Mouse (Mus musculus) CH12.LX (cell line): ENCODE data around the gene Evi2a. TPM values are rescaled to one million over a fixed set of nuclear protein-coding genes. Genes with fewer than 3 reads are reported as not detected.

Experiments
- DNase-seq: peaks from one replicate; pipeline ENCODE4 v3.0.0-alpha.2; 2013; ENCODE audit errors: extremely low read depth
- H3K27ac ChIP-seq: 2 replicates; pipeline ENCODE4 v1.5.1; 2012; ENCODE audit warnings: low read depth, mild to moderate bottlenecking, control low read depth, moderate library complexity; ENCODE audit not compliant: insufficient read depth
- H3K27me3 ChIP-seq: replicated peaks from 2 replicates; pipeline ENCODE3; 2012; ENCODE audit warnings: inconsistent platforms
- H3K36me3 ChIP-seq, 2 experiments: replicated peaks in 1 of 2; 2 replicates each; pipeline versions ENCODE3 to v1.6.1; 2012; ENCODE audit warnings: inconsistent platforms in 1 of 2, low read length in 1 of 2, mild to moderate bottlenecking in 1 of 2, mixed read lengths in 1 of 2, moderate library complexity in 1 of 2; ENCODE audit not compliant: control insufficient read depth in 1 of 2, insufficient read depth in 1 of 2
- H3K4me1 ChIP-seq, 2 experiments: 2 replicates each; pipeline ENCODE4 v1.6.1; 2012; ENCODE audit warnings: inconsistent platforms in 1 of 2, moderate library complexity in 1 of 2; ENCODE audit not compliant: insufficient read depth in 2 of 2, control insufficient read depth in 1 of 2
- H3K4me2 ChIP-seq: 2 replicates; pipeline ENCODE4 v1.6.1; 2012; ENCODE audit warnings: low read depth, mild to moderate bottlenecking, control low read depth; ENCODE audit not compliant: poor library complexity, insufficient read depth, severe bottlenecking
- H3K4me3 ChIP-seq, 3 experiments: fragments of 150-350 bp in 1 of 3; sonication (generic) in 1 of 3; replicated peaks in 1 of 3; 2 replicates each; pipeline versions ENCODE3 to v1.5.1; 2011 to 2012; ENCODE audit warnings: low read depth in 2 of 3, low read length in 2 of 3, mild to moderate bottlenecking in 2 of 3, moderate library complexity in 2 of 3, control low read depth in 1 of 3, improper control_type of control experiment in 1 of 3, inconsistent platforms in 1 of 3, mixed read lengths in 1 of 3; ENCODE audit not compliant: poor library complexity in 1 of 3
- H3K79me2 ChIP-seq: replicated peaks from 2 replicates; pipeline ENCODE4 v1.6.1; 2012; ENCODE audit warnings: mild to moderate bottlenecking, moderate library complexity; ENCODE audit not compliant: control insufficient read depth, poor library complexity, insufficient read depth, severe bottlenecking; ENCODE audit errors: extremely low read depth
- H3K9ac ChIP-seq: 2 replicates; pipeline ENCODE4 v1.6.1; 2012; ENCODE audit warnings: low read depth, mild to moderate bottlenecking, control low read depth, moderate library complexity; ENCODE audit not compliant: insufficient read depth
- H3K9me3 ChIP-seq: replicated peaks from 2 replicates; pipeline ENCODE3; 2012; ENCODE audit warnings: low read length, inconsistent platforms, mixed read lengths
- BHLHE40 ChIP-seq: IDR thresholded peaks from 2 replicates; pipeline ENCODE4 v1.6.1; 2011; ENCODE audit warnings: mild to moderate bottlenecking, low read depth, low read length, improper control_type of control experiment
- CHD1 ChIP-seq: IDR thresholded peaks from 2 replicates; pipeline ENCODE4 v1.6.1; 2012; ENCODE audit warnings: low read depth, low read length, improper control_type of control experiment, inconsistent platforms
- CHD2 ChIP-seq: IDR thresholded peaks from 2 replicates; pipeline ENCODE4 v1.6.1; 2011; ENCODE audit warnings: low read length, improper control_type of control experiment
- CTCF ChIP-seq, 2 experiments: IDR thresholded peaks in 1 of 2; conservative IDR thresholded peaks in 1 of 2; 2 replicates each; pipeline ENCODE4 v1.5.1; 2011 to 2012; ENCODE audit warnings: low read depth in 2 of 2, low read length in 2 of 2, improper control_type of control experiment in 1 of 2, inconsistent platforms in 1 of 2, mild to moderate bottlenecking in 1 of 2, moderate library complexity in 1 of 2
- E2F4 ChIP-seq: IDR thresholded peaks from 2 replicates; pipeline ENCODE4 v1.6.1; 2011; ENCODE audit warnings: low read depth, low read length, improper control_type of control experiment; ENCODE audit not compliant: insufficient replicate concordance
- ELF1 ChIP-seq: IDR thresholded peaks from 2 replicates; pipeline ENCODE4 v1.6.1; 2014; ENCODE audit warnings: low read depth, mild to moderate bottlenecking, inconsistent platforms, low read length, improper control_type of control experiment
- EP300 ChIP-seq: IDR thresholded peaks from 2 replicates; pipeline ENCODE4 v1.6.1; 2011; ENCODE audit warnings: low read length, improper control_type of control experiment
- ETS1 ChIP-seq: conservative IDR thresholded peaks from 2 replicates; pipeline ENCODE4 v1.6.1; 2012; ENCODE audit warnings: low read depth, mild to moderate bottlenecking, inconsistent platforms, low read length, improper control_type of control experiment, moderate library complexity
- GABPA ChIP-seq: IDR thresholded peaks from 2 replicates; pipeline ENCODE4 v1.6.1; 2012; ENCODE audit warnings: low read depth, low read length, improper control_type of control experiment, inconsistent platforms; ENCODE audit not compliant: insufficient replicate concordance
- HCFC1 ChIP-seq: IDR thresholded peaks from 2 replicates; pipeline ENCODE4 v1.6.1; 2012; ENCODE audit warnings: low read depth, mild to moderate bottlenecking, inconsistent platforms, low read length, improper control_type of control experiment
- IRF4 ChIP-seq: IDR thresholded peaks from 2 replicates; pipeline ENCODE4 v1.6.1; 2014; ENCODE audit warnings: low read depth, mild to moderate bottlenecking, inconsistent platforms, low read length, improper control_type of control experiment
- JUN ChIP-seq: IDR thresholded peaks from 2 replicates; pipeline ENCODE4 v1.6.1; 2011; ENCODE audit warnings: low read depth, mild to moderate bottlenecking, low read length, improper control_type of control experiment, moderate library complexity; ENCODE audit not compliant: insufficient read depth
- JUND ChIP-seq: conservative IDR thresholded peaks from 2 replicates; pipeline ENCODE4 v1.6.1; 2011; ENCODE audit warnings: low read depth, low read length, improper control_type of control experiment
- KAT2A ChIP-seq: IDR thresholded peaks from 2 replicates; pipeline ENCODE4 v1.6.1; 2012; ENCODE audit warnings: low read length, improper control_type of control experiment, inconsistent platforms; ENCODE audit not compliant: insufficient replicate concordance
- MAFK ChIP-seq: IDR thresholded peaks from 2 replicates; pipeline ENCODE4 v1.6.1; 2011; ENCODE audit warnings: low read length, improper control_type of control experiment; ENCODE audit not compliant: insufficient replicate concordance
- MAX ChIP-seq: IDR thresholded peaks from 2 replicates; pipeline ENCODE4 v1.6.1; 2011; ENCODE audit warnings: low read length, improper control_type of control experiment
- MAZ ChIP-seq: IDR thresholded peaks from 2 replicates; pipeline ENCODE4 v1.6.1; 2012; ENCODE audit warnings: low read depth, mild to moderate bottlenecking, inconsistent platforms, low read length, improper control_type of control experiment, moderate library complexity
- MEF2A ChIP-seq: IDR thresholded peaks from 2 replicates; pipeline ENCODE4 v1.6.1; 2014; ENCODE audit warnings: low read depth, mild to moderate bottlenecking, inconsistent platforms, low read length, improper control_type of control experiment, borderline replicate concordance
- MXI1 ChIP-seq: IDR thresholded peaks from 2 replicates; pipeline ENCODE4 v1.6.1; 2011; ENCODE audit warnings: mild to moderate bottlenecking, low read depth, low read length, improper control_type of control experiment
- MYC ChIP-seq: IDR thresholded peaks from 2 replicates; pipeline ENCODE4 v1.6.1; 2011; ENCODE audit warnings: low read depth, mild to moderate bottlenecking, improper control_type of control experiment, low read length
- NELFE ChIP-seq: IDR thresholded peaks from 2 replicates; pipeline ENCODE4 v1.6.1; 2011; ENCODE audit warnings: low read depth, low read length, improper control_type of control experiment
- NRF1 ChIP-seq: IDR thresholded peaks from 2 replicates; pipeline ENCODE4 v1.6.1; 2014; ENCODE audit warnings: low read depth, mild to moderate bottlenecking, inconsistent platforms, low read length, improper control_type of control experiment, moderate library complexity
- PAX5 ChIP-seq: IDR thresholded peaks from 2 replicates; pipeline ENCODE4 v1.6.1; 2012; ENCODE audit warnings: low read length, inconsistent platforms, mixed read lengths
- POLR2A ChIP-seq: IDR thresholded peaks from 2 replicates; pipeline ENCODE4 v1.6.1; 2011; ENCODE audit warnings: low read depth, mild to moderate bottlenecking, improper control_type of control experiment, low read length
- POLR2AphosphoS2 ChIP-seq: IDR thresholded peaks from 2 replicates; pipeline ENCODE4 v1.6.1; 2011; ENCODE audit warnings: low read depth, low read length, improper control_type of control experiment
- RAD21 ChIP-seq: IDR thresholded peaks from 2 replicates; pipeline ENCODE4 v1.6.1; 2011; ENCODE audit warnings: low read depth, mild to moderate bottlenecking, low read length, improper control_type of control experiment, moderate library complexity
- RCOR1 ChIP-seq: conservative IDR thresholded peaks from 2 replicates; pipeline ENCODE4 v1.6.1; 2012; ENCODE audit warnings: low read depth, mild to moderate bottlenecking, inconsistent platforms, low read length, improper control_type of control experiment
- SIN3A ChIP-seq: IDR thresholded peaks from 2 replicates; pipeline ENCODE4 v1.6.1; 2012; ENCODE audit warnings: low read length, improper control_type of control experiment, inconsistent platforms
- SMC3 ChIP-seq: IDR thresholded peaks from 2 replicates; pipeline ENCODE4 v1.6.1; 2011; ENCODE audit warnings: low read depth, low read length, improper control_type of control experiment
- TBP ChIP-seq: conservative IDR thresholded peaks from 2 replicates; pipeline ENCODE4 v1.6.1; 2011; ENCODE audit warnings: low read depth, low read length, improper control_type of control experiment
- TCF12 ChIP-seq: IDR thresholded peaks from 2 replicates; pipeline ENCODE4 v1.6.1; 2014; ENCODE audit warnings: low read depth, mild to moderate bottlenecking, inconsistent platforms, low read length, improper control_type of control experiment
- UBTF ChIP-seq: IDR thresholded peaks from 2 replicates; pipeline ENCODE4 v1.6.1; 2012; ENCODE audit warnings: low read depth, mild to moderate bottlenecking, inconsistent platforms, low read length, improper control_type of control experiment, moderate library complexity
- USF1 ChIP-seq: IDR thresholded peaks from 2 replicates; pipeline ENCODE4 v1.6.1; 2014; ENCODE audit warnings: low read depth, mild to moderate bottlenecking, inconsistent platforms, low read length, improper control_type of control experiment
- USF2 ChIP-seq: conservative IDR thresholded peaks from 2 replicates; pipeline ENCODE4 v1.6.1; 2011; ENCODE audit warnings: low read depth, low read length, improper control_type of control experiment
- ZC3H11A ChIP-seq: IDR thresholded peaks from 2 replicates; pipeline ENCODE4 v1.6.1; 2012; ENCODE audit warnings: low read depth, mild to moderate bottlenecking, inconsistent platforms, low read length, improper control_type of control experiment
- ZKSCAN1 ChIP-seq: IDR thresholded peaks from 2 replicates; pipeline ENCODE4 v1.6.1; 2012; ENCODE audit warnings: low read depth, inconsistent platforms, low read length, improper control_type of control experiment, borderline replicate concordance
- ZMIZ1 ChIP-seq: IDR thresholded peaks from 2 replicates; pipeline ENCODE4 v1.6.1; 2012; ENCODE audit warnings: low read depth, mild to moderate bottlenecking, inconsistent platforms, low read length, improper control_type of control experiment
- ZNF384 ChIP-seq: IDR thresholded peaks from 2 replicates; pipeline ENCODE4 v1.6.1; 2012; ENCODE audit warnings: low read depth, low read length, improper control_type of control experiment, inconsistent platforms
- dilution Hi-C: fragments of 300-500 bp; cut with MboI; formaldehyde crosslinking; loops from 2 replicates; pipeline ENCODE4 v1.14.3; 2020; ENCODE audit warnings: low sequenced_read_pairs; ENCODE audit not compliant: extremely low pct_unique_long_range_greater_than_20kb, extremely low pct_ligation_motif_present
- in situ Hi-C: fragments of 300-500 bp; cut with MboI; formaldehyde crosslinking; loops from 3 replicates; pipeline ENCODE4 v1.14.3; 2019; ENCODE audit warnings: low sequenced_read_pairs, low pct_ligation_motif_present, low pct_unique_long_range_greater_than_20kb, mixed read lengths
- polyA plus RNA-seq: library from polyadenylated mRNA; unstranded; fragments of >175 nt; gene quantifications from 2 replicates; pipeline ENCODE4 v1.2.1, GENCODE M21; 2012; ENCODE audit warnings: low read depth; ENCODE audit not compliant: insufficient read length
- total RNA-seq, 2 experiments: library from RNA; depleted of rRNA; stranded (reverse); fragments of 300-350 nt in 1 of 2; fragments of >200 nt in 1 of 2; gene quantifications; 2 replicates each; pipeline ENCODE4 v1.2.3; 2012 to 2014

Evi2a gene
- total and polyA plus RNA-seq, 3 experiments, result 137 to 165 (median 140) TPM

- TF ChIP-seq MAFK (no peak), HCFC1 (no peak), EP300 (no peak), SMC3 (peak; percentile 98), MYC (peak; percentile 71), JUN (no peak), CHD1 (no peak), RAD21 (no peak; the same call in none of the 2 replicates), ZMIZ1 (no peak), NELFE (no peak; the same call in 1 of the 2 replicates), MAZ (no peak), MEF2A (0 out of 2 replicates have a peak, but pooled peaks have one; percentile 17), SIN3A (no peak), RCOR1 (no peak), UBTF (no peak), USF2 (no peak), GABPA (no peak), POLR2A (no peak), MAX (no peak), NRF1 (peak; percentile 47; the same call in 1 of the 2 replicates), TCF12 (peak; percentile 47; the same call in 1 of the 2 replicates), USF1 (no peak), KAT2A (no peak), POLR2AphosphoS2 (no peak), ZC3H11A (peak; percentile 96), ZKSCAN1 (no peak), PAX5 (no peak), MXI1 (no peak), CTCF (conservative IDR thresholded peaks at IDR 0.05 in 1 of 2, IDR thresholded peaks at IDR 0.05 in 1 of 2; ENCODE audit: low read depth in 2 of 2, low read length in 2 of 2) (peak; percentile 97), E2F4 (no peak), JUND (peak; percentile 44; the same call in 1 of the 2 replicates), CHD2 (no peak), BHLHE40 (no peak), ETS1 (no peak), ELF1 (no peak; the same call in 1 of the 2 replicates), ZNF384 (no peak), TBP (0 out of 2 replicates have a peak, but pooled peaks have one; percentile 29), IRF4 (peak; percentile 63; the same call in 1 of the 2 replicates)
- no peak overlapping the region for H3K27ac ChIP-seq
- H3K9me3 ChIP-seq, result no peaks in the 10 kb centered on the region
- DNase-seq, result peak; percentile 93
- H3K36me3 ChIP-seq, result peaks cover 15 to 48% of the 10 kb centered on the region in 2 experiments
- no peak overlapping the region for H3K4me2 ChIP-seq
- in situ Hi-C loops, result no loop called here
- H3K9ac ChIP-seq, result no peak overlapping the region; the same call in 1 of the 2 replicates
- peaks cover 16 to 55% of the 10 kb centered on the region in 2 experiments for H3K4me1 ChIP-seq
- H3K27me3 ChIP-seq, result no peaks in the 10 kb centered on the region
- no peak overlapping the region for H3K4me3 ChIP-seq
- H3K79me2 ChIP-seq, result no peaks in the 10 kb centered on the region
- dilution Hi-C loops, result no loop called here
Observed at GRCm38 (mm10) chr11:79577741-79578140, 47.3 kb upstream of the Evi2a start.
